Mouse (Mus musculus) neural tube, embryonic 13.5 days (tissue): ENCODE results near the gene Pafah1b2. TPM values are rescaled to one million over a fixed set of nuclear protein-coding genes. Genes with fewer than 3 reads are reported as not detected.

Source experiments
- ATAC-seq: fragments of 200-750 bp; cut with Nextera tagmentation; 2 replicates; pipeline ENCODE4 v1.8.0; 2017; ENCODE audit warnings: low read depth, mild to moderate bottlenecking, moderate TSS enrichment, moderate library complexity
- H3K27ac ChIP-seq: fragments of 300-500 bp; sonication (generic); replicated peaks from 2 replicates; pipeline ENCODE4 v1.5.1; 2015; ENCODE audit warnings: moderate library complexity, mild to moderate bottlenecking, inconsistent platforms
- H3K27me3 ChIP-seq: fragments of 300-500 bp; sonication (generic); 2 replicates; pipeline ENCODE4 v1.6.1; 2015; ENCODE audit warnings: mild to moderate bottlenecking, inconsistent platforms
- H3K36me3 ChIP-seq: fragments of 300-500 bp; sonication (generic); 2 replicates; pipeline ENCODE4 v1.6.1; 2015; ENCODE audit warnings: mild to moderate bottlenecking, inconsistent platforms
- H3K4me1 ChIP-seq: fragments of 300-500 bp; sonication (generic); replicated peaks from 2 replicates; pipeline ENCODE4 v1.6.1; 2015; ENCODE audit warnings: inconsistent platforms
- H3K4me2 ChIP-seq: fragments of 300-500 bp; sonication (generic); 2 replicates; pipeline ENCODE4 v1.6.1; 2015; ENCODE audit warnings: inconsistent platforms, mild to moderate bottlenecking, moderate library complexity
- H3K4me3 ChIP-seq: fragments of 300-500 bp; sonication (generic); 2 replicates; pipeline ENCODE4 v1.5.1; 2015; ENCODE audit warnings: mild to moderate bottlenecking, inconsistent platforms
- H3K9ac ChIP-seq: fragments of 300-500 bp; sonication (generic); 2 replicates; pipeline ENCODE4 v1.6.1; 2015; ENCODE audit warnings: moderate library complexity, mild to moderate bottlenecking, inconsistent platforms
- H3K9me3 ChIP-seq: fragments of 300-500 bp; sonication (generic); 2 replicates; pipeline ENCODE4 v1.6.1; 2016; ENCODE audit warnings: inconsistent platforms
- WGBS: fragments of 180-500 bp; shearing (Covaris S2); methylation state at CpG from one replicate; pipeline ENCODE4 v1.1.7; 2015; 5-methylcytosine and 5-hydroxymethylcytosine counted together
- polyA plus RNA-seq: library from polyadenylated mRNA; unstranded; fragments of >200 nt; fragmentation: Nextera tagmentation; extraction: Ambion mirVana; gene quantifications from 2 replicates; pipeline ENCODE4 v1.2.1, GENCODE M21; 2015

The Pafah1b2 gene
- polyA plus RNA-seq, 1 experiment from 2014 or later: 282 TPM

- ATAC-seq: no peak
- no peak overlapping the region for H3K4me2 ChIP-seq
- H3K4me1 ChIP-seq: peaks cover 3% of the 10 kb centered on the region
- no peak overlapping the region for H3K9ac ChIP-seq
- 60% methylated on average over 5 of the region's 5 CpGs for WGBS
- H3K4me3 ChIP-seq: no peak overlapping the region
- H3K36me3 ChIP-seq: no peaks in the 10 kb centered on the region
- H3K27me3 ChIP-seq: no peaks in the 10 kb centered on the region; the same call in 1 of the 2 replicates
- no peak overlapping the region for H3K27ac ChIP-seq
- H3K9me3 ChIP-seq: no peaks in the 10 kb centered on the region
Observed at GRCm38 (mm10) chr9:46006224-46006623, 6.3 kb downstream of the Pafah1b2 start.

- Histone ChIP-seq H3K4me2 (no peak overlapping the region), H3K27me3 (no peaks in the 10 kb centered on the region; the same call in 1 of the 2 replicates), H3K27ac (no peak overlapping the region), H3K4me1 (no peaks in the 10 kb centered on the region; the same call in 1 of the 2 replicates), H3K36me3 (no peaks in the 10 kb centered on the region), H3K4me3 (no peak overlapping the region), H3K9me3 (no peaks in the 10 kb centered on the region), H3K9ac (no peak overlapping the region)
- ATAC-seq: no peak
- WGBS: 62% methylated on average over 3 of the region's 3 CpGs
Observed at GRCm38 (mm10) chr9:46004529-46004928, 8.0 kb downstream of the Pafah1b2 start.

- WGBS: 13% methylated on average over 7 of the region's 7 CpGs
- H3K4me2 ChIP-seq: no peak overlapping the region
- no peaks in the 10 kb centered on the region for H3K36me3 ChIP-seq
- no peaks in the 10 kb centered on the region for H3K9me3 ChIP-seq
- H3K4me3 ChIP-seq: no peak overlapping the region
- no peak for ATAC-seq
- H3K27ac ChIP-seq: no peak overlapping the region
- no peak overlapping the region for H3K9ac ChIP-seq
- H3K4me1 ChIP-seq: no peaks in the 10 kb centered on the region; the same call in 1 of the 2 replicates
- H3K27me3 ChIP-seq: no peaks in the 10 kb centered on the region; the same call in 1 of the 2 replicates
Observed at GRCm38 (mm10) chr9:46003729-46004128, 8.8 kb downstream of the Pafah1b2 start.

- H3K4me3 ChIP-seq: no peak overlapping the region
- 62% methylated on average over 4 of the region's 4 CpGs for WGBS
Observed at GRCm38 (mm10) chr9:45999009-45999408, 13.5 kb downstream of the Pafah1b2 start.

GRCm38 (mm10) chr9:45985229-45985567 is 27.3 kb downstream of the Pafah1b2 start:
- peak overlapping the region; percentile 80 for H3K4me3 ChIP-seq
- H3K27me3 ChIP-seq: no peaks in the 10 kb centered on the region
- peaks cover 44% of the 10 kb centered on the region for H3K4me1 ChIP-seq
- H3K4me2 ChIP-seq: peak overlapping the region; percentile 89
- H3K9me3 ChIP-seq: no peaks in the 10 kb centered on the region
- peak; percentile 86 for ATAC-seq
- H3K27ac ChIP-seq: peak overlapping the region; percentile 96
- no peaks in the 10 kb centered on the region; the same call in 1 of the 2 replicates for H3K36me3 ChIP-seq
- H3K9ac ChIP-seq: peak overlapping the region; percentile 97
- WGBS: 3% methylated on average over 4 of the region's 4 CpGs

More at GRCm38 (mm10) chr9:45999009-45999408, 13.5 kb downstream of the Pafah1b2 start:
- H3K4me1 ChIP-seq: no peaks in the 10 kb centered on the region; the same call in 1 of the 2 replicates
- no peak overlapping the region for H3K9ac ChIP-seq
- no peaks in the 10 kb centered on the region for H3K9me3 ChIP-seq
- no peaks in the 10 kb centered on the region for H3K36me3 ChIP-seq
- no peak overlapping the region for H3K27ac ChIP-seq
- no peaks in the 10 kb centered on the region for H3K27me3 ChIP-seq
- no peak overlapping the region for H3K4me2 ChIP-seq
- ATAC-seq: no peak

- ATAC-seq: peak; percentile 95
- no peaks in the 10 kb centered on the region for H3K27me3 ChIP-seq
- whole genome bisulfite sequencing: under 1% methylated on average over 47 of the region's 76 CpGs
- peak overlapping the region; percentile 96 for H3K27ac ChIP-seq
- H3K9ac ChIP-seq: peak overlapping the region; percentile 97
- H3K4me1 ChIP-seq: peaks cover 50% of the 10 kb centered on the region
- H3K4me3 ChIP-seq: peak overlapping the region; percentile 80
- H3K9me3 ChIP-seq: no peaks in the 10 kb centered on the region
- no peaks in the 10 kb centered on the region; the same call in 1 of the 2 replicates for H3K36me3 ChIP-seq
- H3K4me2 ChIP-seq: peak overlapping the region; percentile 89
Observed at GRCm38 (mm10) chr9:45984409-45985228, 27.9 kb downstream of the Pafah1b2 start.

- no peaks in the 10 kb centered on the region for H3K27me3 ChIP-seq
- ATAC-seq: peak; percentile 9; the same call in 1 of the 2 replicates
- H3K9me3 ChIP-seq: no peaks in the 10 kb centered on the region
- peak overlapping the region; percentile 89 for H3K4me2 ChIP-seq
- WGBS: under 1% methylated on average over 23 of the region's 23 CpGs
- peaks cover under 1% of the 10 kb centered on the region; the same call in 1 of the 2 replicates for H3K36me3 ChIP-seq
- peak overlapping the region; percentile 80 for H3K4me3 ChIP-seq
- peak overlapping the region; percentile 97 for H3K9ac ChIP-seq
- peak overlapping the region; percentile 96 for H3K27ac ChIP-seq
- peaks cover 53% of the 10 kb centered on the region for H3K4me1 ChIP-seq
Observed at GRCm38 (mm10) chr9:45983676-45984408, 28.6 kb downstream of the Pafah1b2 start.

GRCm38 (mm10) chr9:45981331-45981730 is 31.2 kb downstream of the Pafah1b2 start:
- Histone ChIP-seq H3K36me3 (peaks cover 9% of the 10 kb centered on the region), H3K27me3 (no peaks in the 10 kb centered on the region), H3K27ac (no peak overlapping the region), H3K9me3 (no peaks in the 10 kb centered on the region), H3K4me3 (no peak overlapping the region), H3K9ac (no peak overlapping the region), H3K4me2 (0 out of 2 replicates have a peak overlapping the region, but pooled peaks have one; percentile 9), H3K4me1 (peaks cover 56% of the 10 kb centered on the region)
- no peak for ATAC-seq

- 86% methylated on average over 1 of the region's 1 CpGs for WGBS
- no peak overlapping the region for H3K27ac ChIP-seq
- peaks cover 14% of the 10 kb centered on the region for H3K36me3 ChIP-seq
- H3K9ac ChIP-seq: no peak overlapping the region
- no peak overlapping the region for H3K4me2 ChIP-seq
- H3K4me3 ChIP-seq: no peak overlapping the region
- peaks cover 50% of the 10 kb centered on the region for H3K4me1 ChIP-seq
- no peak for ATAC-seq
- H3K27me3 ChIP-seq: no peaks in the 10 kb centered on the region
- no peaks in the 10 kb centered on the region for H3K9me3 ChIP-seq
Observed at GRCm38 (mm10) chr9:45980611-45981010, 31.9 kb downstream of the Pafah1b2 start.

- no peak for ATAC-seq
- Histone ChIP-seq H3K36me3 (peaks cover 21% of the 10 kb centered on the region), H3K9ac (no peak overlapping the region), H3K27ac (no peak overlapping the region), H3K9me3 (no peaks in the 10 kb centered on the region), H3K4me3 (no peak overlapping the region), H3K4me2 (no peak overlapping the region), H3K4me1 (peaks cover 45% of the 10 kb centered on the region), H3K27me3 (no peaks in the 10 kb centered on the region)
- 93% methylated on average over 2 of the region's 2 CpGs for WGBS
Observed at GRCm38 (mm10) chr9:45979778-45980177, 32.7 kb downstream of the Pafah1b2 start.

- Histone ChIP-seq H3K4me2 (no peak overlapping the region), H3K36me3 (peaks cover 48% of the 10 kb centered on the region), H3K9me3 (no peaks in the 10 kb centered on the region), H3K27ac (no peak overlapping the region), H3K27me3 (no peaks in the 10 kb centered on the region), H3K4me1 (peaks cover 26% of the 10 kb centered on the region), H3K4me3 (no peak overlapping the region), H3K9ac (no peak overlapping the region)
- ATAC-seq: no peak
- 95% methylated on average over 2 of the region's 2 CpGs for WGBS
Observed at GRCm38 (mm10) chr9:45976884-45977283, 35.6 kb downstream of the Pafah1b2 start.

- H3K36me3 ChIP-seq: peaks cover 83% of the 10 kb centered on the region
- no peaks in the 10 kb centered on the region for H3K9me3 ChIP-seq
- peaks cover 6% of the 10 kb centered on the region for H3K4me1 ChIP-seq
- no peak overlapping the region for H3K4me3 ChIP-seq
- 92% methylated on average over 6 of the region's 6 CpGs for WGBS
- no peak overlapping the region for H3K4me2 ChIP-seq
- ATAC-seq: no peak
- no peak overlapping the region for H3K9ac ChIP-seq
- H3K27ac ChIP-seq: no peak overlapping the region
- H3K27me3 ChIP-seq: no peaks in the 10 kb centered on the region
Observed at GRCm38 (mm10) chr9:45963577-45963976, 48.9 kb downstream of the Pafah1b2 start.
